Comparison of ENCODE assay signal across 47 mouse cellular contexts in genomic region chr6:40448626-40449025, GRCm38 (mm10). TPM values are rescaled to one million over a fixed set of nuclear protein-coding genes. Genes with fewer than 3 reads are reported as not detected.
"Had no signal": no experiment of that assay in that cellular context is flagged by ENCODE, and none has a peak within 500 bp of the region (broad histone marks: within the 10 kb centered on the region; RNA-seq: fewer than 3 reads in every experiment).

No protein-coding gene starts in this region.

- DNase-seq: left cerebral cortex, postnatal 4 days; liver; liver, embryonic 13.5 days; liver, postnatal 0 days; lung, adult 18-20 months; lung, adult 2 months; lung, embryonic 14.5 days; lung, postnatal 10 days; lung, postnatal 14 days; lung, postnatal 36 days; lung, postnatal 4 days; midbrain, embryonic 14.5 days had no signal

- ATAC-seq: liver, embryonic 12.5 days; liver, postnatal 0 days; lung, postnatal 0 days; midbrain, embryonic 13.5 days; midbrain, embryonic 15.5 days; midbrain, embryonic 16.5 days had no signal

- H3K36me3 ChIP-seq: limb, embryonic 10.5 days; limb, embryonic 12.5 days; limb, embryonic 13.5 days; limb, embryonic 15.5 days; liver, embryonic 12.5 days; liver, embryonic 13.5 days; liver, embryonic 15.5 days; lung, embryonic 15.5 days; midbrain, embryonic 10.5 days; midbrain, embryonic 12.5 days; midbrain, embryonic 13.5 days; midbrain, embryonic 15.5 days; neural tube, embryonic 12.5 days had no signal

- H3K4me1 ChIP-seq: limb, embryonic 12.5 days; limb, embryonic 13.5 days; limb, embryonic 15.5 days; liver, embryonic 12.5 days; liver, embryonic 13.5 days; liver, embryonic 15.5 days; lung, embryonic 15.5 days; megakaryocyte, embryonic 14.5 days; midbrain, embryonic 10.5 days; midbrain, embryonic 12.5 days; midbrain, embryonic 13.5 days; midbrain, embryonic 15.5 days; neural tube, embryonic 12.5 days had no signal

- H3K9ac ChIP-seq: limb, embryonic 12.5 days; limb, embryonic 13.5 days; limb, embryonic 15.5 days; liver, embryonic 12.5 days; liver, embryonic 13.5 days; liver, embryonic 14.5 days; liver, embryonic 15.5 days; liver, postnatal 0 days; lung, embryonic 14.5 days; lung, embryonic 15.5 days; midbrain, embryonic 12.5 days; midbrain, embryonic 13.5 days; midbrain, embryonic 15.5 days; neural tube, embryonic 12.5 days had no signal

- H3K9me3 ChIP-seq: limb, embryonic 10.5 days; limb, embryonic 12.5 days; limb, embryonic 13.5 days; limb, embryonic 15.5 days; liver, embryonic 12.5 days; liver, embryonic 13.5 days; liver, embryonic 15.5 days; lung, embryonic 15.5 days; megakaryocyte, embryonic 14.5 days; midbrain, embryonic 10.5 days; midbrain, embryonic 12.5 days; midbrain, embryonic 13.5 days; midbrain, embryonic 15.5 days; neural tube, embryonic 12.5 days had no signal

- H3K4me3 ChIP-seq: limb, embryonic 10.5 days; limb, embryonic 12.5 days; limb, embryonic 13.5 days; limb, embryonic 15.5 days; liver, embryonic 12.5 days; liver, embryonic 13.5 days; liver, embryonic 15.5 days; lung, embryonic 15.5 days; megakaryocyte, embryonic 14.5 days; midbrain, embryonic 10.5 days; midbrain, embryonic 12.5 days; midbrain, embryonic 13.5 days; midbrain, embryonic 15.5 days; myocyte; neural tube, embryonic 12.5 days had no signal

- H3K4me2 ChIP-seq: limb, embryonic 12.5 days; limb, embryonic 13.5 days; limb, embryonic 15.5 days; liver, embryonic 11.5 days; liver, embryonic 12.5 days; liver, embryonic 13.5 days; liver, embryonic 15.5 days; lung, embryonic 14.5 days; lung, embryonic 15.5 days; midbrain, embryonic 11.5 days; midbrain, embryonic 12.5 days; midbrain, embryonic 13.5 days; midbrain, embryonic 15.5 days; neural tube, embryonic 12.5 days had no signal

- H3K27me3 ChIP-seq: limb, embryonic 12.5 days; limb, embryonic 13.5 days; limb, embryonic 15.5 days; lung, embryonic 15.5 days; midbrain, embryonic 13.5 days; midbrain, embryonic 15.5 days; neural tube, embryonic 12.5 days had no signal

- H3K27ac ChIP-seq: limb, embryonic 10.5 days; limb, embryonic 12.5 days; limb, embryonic 13.5 days; limb, embryonic 15.5 days; liver, embryonic 12.5 days; liver, embryonic 13.5 days; liver, embryonic 14.5 days; liver, embryonic 15.5 days; lung, embryonic 15.5 days; macrophage; midbrain, embryonic 10.5 days; midbrain, embryonic 12.5 days; midbrain, embryonic 13.5 days; midbrain, embryonic 15.5 days; neural tube, embryonic 12.5 days had no signal

RNA-seq across cellular contexts. Expression of gene Wee2, which starts 9.7 kb away (rescaled TPM):
- total RNA-seq: left cerebral cortex, postnatal 14 days; left cerebral cortex, postnatal 25 days; left cerebral cortex, postnatal 4 days; liver, adult 2 months; megakaryocyte progenitor cell, adult 5-6 weeks; megakaryocyte, adult 5-6 weeks; megakaryocyte-erythroid progenitor cell, adult 5-6 weeks; monocyte, adult 5-6 weeks had no signal
- polyA plus RNA-seq: limb, embryonic 12.5 days; limb, embryonic 13.5 days; limb, embryonic 14.5 days; limb, embryonic 15.5 days; liver, adult 2 months; liver, embryonic 11.5 days; liver, embryonic 12.5 days; liver, embryonic 13.5 days; liver, embryonic 14.5 days; liver, embryonic 15.5 days; liver, embryonic 16.5 days; liver, postnatal 0 days; lung, adult 2 months; lung, embryonic 14.5 days; lung, embryonic 15.5 days; lung, embryonic 16.5 days; lung, postnatal 0 days; macrophage; midbrain, embryonic 10.5 days; midbrain, embryonic 11.5 days; midbrain, embryonic 12.5 days; myocyte; neural tube, embryonic 12.5 days had no signal

RNA-seq across cellular contexts. Expression of gene Tas2r137, which starts 42.4 kb away (rescaled TPM):
- total RNA-seq: left cerebral cortex, postnatal 10 days; left cerebral cortex, postnatal 14 days; megakaryocyte progenitor cell, adult 5-6 weeks; megakaryocyte, adult 5-6 weeks; monocyte, adult 5-6 weeks had no signal
- polyA plus RNA-seq: limb, embryonic 10.5 days; limb, embryonic 11.5 days; limb, embryonic 12.5 days; limb, embryonic 13.5 days; limb, embryonic 14.5 days; limb, embryonic 15.5 days; liver, adult 2 months; liver, embryonic 11.5 days; liver, embryonic 12.5 days; liver, embryonic 13.5 days; liver, embryonic 14.5 days; liver, embryonic 15.5 days; liver, embryonic 16.5 days; liver, postnatal 0 days; lung, adult 2 months; lung, embryonic 14.5 days; lung, embryonic 15.5 days; lung, embryonic 16.5 days; lung, postnatal 0 days; macrophage; midbrain, embryonic 10.5 days; midbrain, embryonic 11.5 days; midbrain, embryonic 12.5 days; midbrain, embryonic 14.5 days; midbrain, embryonic 15.5 days; midbrain, embryonic 16.5 days; midbrain, postnatal 0 days; myocyte; neural tube, embryonic 11.5 days; neural tube, embryonic 12.5 days had no signal

RNA-seq across cellular contexts. Expression of gene Tas2r108, which starts 44.7 kb away (rescaled TPM):
- total RNA-seq: left cerebral cortex, postnatal 10 days; left cerebral cortex, postnatal 14 days; left cerebral cortex, postnatal 36 days; left cerebral cortex, postnatal 4 days; liver, adult 2 months; megakaryocyte progenitor cell, adult 5-6 weeks; megakaryocyte, adult 5-6 weeks; megakaryocyte-erythroid progenitor cell, adult 5-6 weeks; monocyte, adult 5-6 weeks had no signal
- polyA plus RNA-seq: limb, embryonic 10.5 days; limb, embryonic 12.5 days; limb, embryonic 13.5 days; limb, embryonic 15.5 days; liver, adult 2 months; liver, embryonic 11.5 days; liver, embryonic 12.5 days; liver, embryonic 13.5 days; liver, embryonic 14.5 days; liver, embryonic 15.5 days; liver, embryonic 16.5 days; liver, postnatal 0 days; lung, adult 2 months; lung, embryonic 14.5 days; lung, embryonic 15.5 days; lung, embryonic 16.5 days; lung, postnatal 0 days; macrophage; midbrain, embryonic 10.5 days; midbrain, embryonic 12.5 days; midbrain, embryonic 13.5 days; midbrain, embryonic 14.5 days; midbrain, embryonic 15.5 days; midbrain, embryonic 16.5 days; midbrain, postnatal 0 days; myocyte; neural tube, embryonic 11.5 days; neural tube, embryonic 12.5 days had no signal
